Mouse (Mus musculus): ENCODE results near the gene Ecpas. TPM values are rescaled to one million over a fixed set of nuclear protein-coding genes. Genes with fewer than 3 reads are reported as not detected.

The Ecpas gene
- polyA plus RNA-seq, 1 experiment: 10.4 TPM

DNA sequence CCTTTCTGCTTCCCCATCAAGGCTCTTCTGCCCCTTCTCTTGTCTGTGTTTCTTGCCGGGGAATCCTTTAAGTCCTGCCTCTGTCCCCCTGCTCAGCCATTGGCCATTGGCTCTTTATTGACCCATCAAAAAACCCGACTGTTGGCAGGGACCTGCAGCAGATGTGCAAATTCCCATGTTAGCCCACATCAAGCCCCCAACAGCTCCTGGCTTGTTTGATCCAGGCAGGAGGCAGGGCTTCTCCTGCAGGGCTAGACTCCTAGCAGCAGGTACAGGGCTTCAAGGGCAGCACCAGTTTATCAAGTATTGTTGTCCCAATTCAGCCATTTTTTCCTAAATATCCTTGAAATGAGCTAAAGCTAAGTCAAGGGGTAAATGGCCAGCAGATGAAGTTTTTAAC lies 13.6 kb upstream of the Ecpas start:
- WGBS: 31% methylated on average over 2 of the region's 2 CpGs
- Histone ChIP-seq H3K27me3 (replicated peaks; ENCODE audit: control insufficient read depth, insufficient read depth, low read length) (no peaks in the 10 kb centered on the region), H3K4me3 (ENCODE audit: insufficient read depth, low read depth, low read length) (no peak overlapping the region), H3K27ac (ENCODE audit: insufficient read depth, low read depth, low read length) (no peak overlapping the region), H3K36me3 (ENCODE audit: control insufficient read depth, insufficient read depth, low read length) (no peaks in the 10 kb centered on the region), H3K4me1 (ENCODE audit: control insufficient read depth, insufficient read depth, low read length) (no peaks in the 10 kb centered on the region)
- no peak for TF ChIP-seq POLR2A (IDR thresholded peaks at IDR 0.05; ENCODE audit: low read depth, low read length)
- DNase-seq: no peak

DNA sequence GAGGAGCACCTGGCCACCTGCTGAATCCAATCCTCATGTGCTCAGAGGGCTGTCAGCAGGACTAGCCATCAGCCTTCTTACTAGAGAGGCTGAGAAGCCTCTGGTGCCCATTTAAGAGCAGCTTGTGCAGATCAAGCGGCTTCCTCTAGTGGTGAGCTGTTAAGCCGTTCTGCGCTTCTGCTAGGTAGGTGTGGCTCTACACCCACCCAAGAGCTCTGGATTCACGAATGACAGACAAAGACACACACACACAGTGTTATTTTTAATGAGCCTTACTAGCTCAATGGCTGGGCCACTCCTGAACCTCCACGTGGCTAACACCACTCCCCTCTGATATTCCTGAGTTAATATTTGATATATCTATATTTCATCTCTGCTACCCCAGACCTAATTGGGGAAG lies 13.1 kb upstream of the Ecpas start:
- TF ChIP-seq CTCF (conservative IDR thresholded peaks at IDR 0.05; ENCODE audit: insufficient read depth, insufficient read length, low read depth, low read length) (no peak), POLR2A (IDR thresholded peaks at IDR 0.05; ENCODE audit: low read depth, low read length) (no peak)

DNA sequence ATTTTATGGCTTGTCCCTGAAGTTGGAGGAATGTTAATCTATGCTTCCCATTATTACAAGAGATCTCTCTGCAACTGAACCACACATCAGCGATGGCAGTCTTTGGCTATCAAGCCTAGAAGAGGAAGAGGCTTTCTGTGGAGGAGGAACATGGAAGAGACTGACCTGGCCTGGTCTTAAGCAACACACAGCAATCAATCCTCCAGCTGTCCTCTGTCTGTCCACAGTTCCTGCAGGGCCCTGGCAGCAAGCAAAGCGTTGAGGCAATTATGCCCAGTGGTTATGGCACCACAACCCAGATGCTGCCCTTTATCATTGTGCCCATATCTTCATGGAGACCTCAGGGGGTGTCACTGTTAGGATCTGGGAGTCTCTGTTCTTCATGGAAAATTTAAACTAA lies 11.4 kb upstream of the Ecpas start:
- whole genome bisulfite sequencing: 75% methylated on average over 2 of the region's 2 CpGs
- TF ChIP-seq CTCF (conservative IDR thresholded peaks at IDR 0.05; ENCODE audit: insufficient read depth, insufficient read length, low read depth, low read length) (no peak), POLR2A (IDR thresholded peaks at IDR 0.05; ENCODE audit: low read depth, low read length) (no peak)
- Histone ChIP-seq H3K27me3 (replicated peaks; ENCODE audit: control insufficient read depth, insufficient read depth, low read length) (no peaks in the 10 kb centered on the region), H3K4me3 (ENCODE audit: insufficient read depth, low read depth, low read length) (no peak overlapping the region), H3K4me1 (ENCODE audit: control insufficient read depth, insufficient read depth, low read length) (no peaks in the 10 kb centered on the region), H3K27ac (ENCODE audit: insufficient read depth, low read depth, low read length) (no peak overlapping the region), H3K36me3 (ENCODE audit: control insufficient read depth, insufficient read depth, low read length) (no peaks in the 10 kb centered on the region)
- DNase-seq: no peak

More for the DNA sequence above, 13.1 kb upstream of the Ecpas start:
- no peak for DNase-seq
- Histone ChIP-seq H3K4me3 (ENCODE audit: insufficient read depth, low read depth, low read length) (no peak overlapping the region), H3K27ac (ENCODE audit: insufficient read depth, low read depth, low read length) (no peak overlapping the region), H3K4me1 (ENCODE audit: control insufficient read depth, insufficient read depth, low read length) (no peaks in the 10 kb centered on the region), H3K27me3 (replicated peaks; ENCODE audit: control insufficient read depth, insufficient read depth, low read length) (no peaks in the 10 kb centered on the region), H3K36me3 (ENCODE audit: control insufficient read depth, insufficient read depth, low read length) (no peaks in the 10 kb centered on the region)
- 46% methylated on average over 5 of the region's 5 CpGs for WGBS

DNA sequence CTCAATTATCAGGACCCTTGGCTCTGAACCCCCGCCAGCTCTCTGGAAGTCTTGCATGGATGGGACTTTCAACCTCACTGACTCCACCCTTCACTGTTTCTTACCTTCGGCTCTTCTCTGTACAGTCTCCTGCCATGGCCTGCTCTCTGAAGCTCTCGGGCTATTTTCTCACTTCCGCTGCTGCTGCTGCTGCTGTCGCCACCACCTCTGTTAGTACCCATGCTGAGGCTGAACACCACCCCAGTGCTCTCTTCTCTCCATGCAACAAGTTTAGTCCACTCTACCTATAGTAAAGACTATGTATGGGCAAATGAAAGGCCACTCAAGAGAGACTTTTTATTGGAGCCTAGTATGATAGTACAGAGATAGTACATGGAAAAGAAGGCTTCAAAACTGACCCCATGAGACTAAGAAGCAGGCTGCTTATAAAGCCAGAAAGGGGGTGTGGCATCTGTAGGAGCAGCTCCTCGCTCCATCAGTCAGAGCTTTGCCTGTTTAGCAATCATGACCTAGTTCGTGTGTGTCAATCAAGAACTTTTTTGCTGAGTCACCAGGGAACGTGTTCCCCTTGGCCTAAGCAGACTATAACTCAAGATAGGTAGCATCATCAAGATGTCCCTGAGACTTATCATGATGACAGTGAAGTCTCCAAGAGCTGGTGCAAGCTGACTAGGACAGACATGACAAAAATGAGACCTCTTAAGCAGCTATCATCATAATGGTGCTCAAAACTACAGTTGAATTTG lies 2.7 kb upstream of the Ecpas start:
- 72% methylated on average over 8 of the region's 8 CpGs for WGBS
- Histone ChIP-seq H3K4me3 (ENCODE audit: insufficient read depth, low read depth, low read length) (no peak overlapping the region), H3K4me1 (ENCODE audit: control insufficient read depth, insufficient read depth, low read length) (peaks cover 3% of the 10 kb centered on the region; the same call in 1 of the 2 replicates), H3K27ac (ENCODE audit: insufficient read depth, low read depth, low read length) (no peak overlapping the region), H3K27me3 (replicated peaks; ENCODE audit: control insufficient read depth, insufficient read depth, low read length) (no peaks in the 10 kb centered on the region; the same call in 1 of the 2 replicates), H3K36me3 (ENCODE audit: control insufficient read depth, insufficient read depth, low read length) (no peaks in the 10 kb centered on the region)
- peak; percentile 19 for DNase-seq
- TF ChIP-seq POLR2A (IDR thresholded peaks at IDR 0.05; ENCODE audit: low read depth, low read length): no peak
- TF ChIP-seq CTCF (conservative IDR thresholded peaks at IDR 0.05; ENCODE audit: insufficient read depth, insufficient read length, low read depth, low read length): no peak

DNA sequence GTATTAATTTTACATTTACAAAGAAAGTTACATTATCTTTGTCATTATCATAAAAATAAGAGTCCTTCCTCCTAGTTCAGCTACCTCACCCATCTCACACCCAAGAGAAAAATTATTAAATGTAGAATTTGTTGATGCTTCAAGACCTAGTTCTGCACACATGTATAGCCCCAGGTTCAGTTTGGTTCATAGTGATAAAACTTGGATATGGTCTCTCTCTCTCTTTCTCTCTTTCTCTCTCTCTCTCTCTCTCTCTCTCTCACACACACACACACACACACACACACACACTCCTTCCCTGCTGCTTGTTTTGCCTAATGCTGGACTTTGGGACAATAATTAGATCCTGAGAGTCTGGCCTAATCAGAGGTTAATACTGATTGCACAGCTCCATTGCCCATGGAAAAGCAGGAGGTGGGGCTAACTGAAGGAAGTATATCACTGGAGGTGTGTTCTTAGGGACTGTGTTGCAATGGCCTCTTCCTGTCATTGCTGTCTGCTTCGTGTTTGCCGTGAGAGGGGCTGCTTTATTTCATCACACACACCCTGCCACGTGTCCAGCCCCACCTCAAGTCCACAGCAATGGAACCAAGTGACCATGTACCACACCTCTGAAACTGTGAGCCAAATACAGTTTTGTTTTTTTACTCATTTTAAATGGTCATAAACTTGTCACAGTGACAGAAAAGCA lies 932 bp upstream of the Ecpas start:
- H3K36me3 ChIP-seq (ENCODE audit: control insufficient read depth, insufficient read depth, low read length): no peaks in the 10 kb centered on the region
- WGBS: 66% methylated on average over 3 of the region's 3 CpGs
- H3K4me1 ChIP-seq (ENCODE audit: control insufficient read depth, insufficient read depth, low read length): peaks cover 3% of the 10 kb centered on the region; the same call in 1 of the 2 replicates
- no peak overlapping the region for H3K27ac ChIP-seq (ENCODE audit: insufficient read depth, low read depth, low read length)
- no peak overlapping the region for H3K4me3 ChIP-seq (ENCODE audit: insufficient read depth, low read depth, low read length)
- no peak for TF ChIP-seq CTCF (conservative IDR thresholded peaks at IDR 0.05; ENCODE audit: insufficient read depth, insufficient read length, low read depth, low read length)
- no peak for TF ChIP-seq POLR2A (IDR thresholded peaks at IDR 0.05; ENCODE audit: low read depth, low read length)
- no peak for DNase-seq
- H3K27me3 ChIP-seq (replicated peaks; ENCODE audit: control insufficient read depth, insufficient read depth, low read length): no peaks in the 10 kb centered on the region

DNA sequence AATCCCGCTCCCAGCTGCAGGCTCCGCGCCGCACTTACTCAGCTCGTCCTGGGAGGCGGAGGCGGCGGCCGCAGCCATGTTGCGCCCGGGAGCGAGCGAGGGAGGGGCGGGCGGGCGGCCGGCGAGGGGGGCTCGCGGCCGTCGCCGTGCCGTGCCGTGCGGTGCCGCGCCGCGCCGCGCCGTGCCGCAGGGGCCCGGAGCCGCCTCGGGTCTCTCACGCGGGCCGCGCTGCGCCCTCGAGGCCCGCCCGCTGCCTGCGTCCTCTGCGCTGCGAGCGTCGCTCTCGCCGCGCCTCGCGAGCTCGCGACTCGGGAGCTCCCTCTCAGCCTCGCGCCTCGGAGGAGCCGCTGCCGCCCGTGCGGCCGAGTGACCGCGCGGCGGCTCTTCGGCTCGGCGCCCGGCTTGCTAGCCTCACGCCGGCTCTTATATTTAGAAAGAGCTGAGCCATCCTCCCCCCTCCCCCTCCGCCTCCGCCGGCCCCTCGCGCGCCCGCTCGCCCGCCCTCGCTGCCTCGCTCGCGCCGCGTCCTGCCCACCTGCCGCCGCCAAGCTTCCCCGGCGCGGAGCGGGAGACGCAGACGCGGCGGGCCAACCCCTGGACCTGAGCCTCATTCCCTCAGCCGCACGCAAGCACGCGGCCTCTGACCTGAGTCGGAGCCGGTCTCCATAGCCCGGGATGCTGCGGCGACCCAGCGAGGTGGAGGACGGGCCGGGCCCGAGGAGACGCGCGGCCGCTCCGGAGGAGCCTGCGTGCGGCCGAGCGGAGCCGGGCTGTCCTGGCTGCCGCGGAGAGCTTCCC lies 519 bp downstream of the Ecpas start:
- peaks cover 3% of the 10 kb centered on the region; the same call in 1 of the 2 replicates for H3K4me1 ChIP-seq (ENCODE audit: control insufficient read depth, insufficient read depth, low read length)
- H3K27ac ChIP-seq (ENCODE audit: insufficient read depth, low read depth, low read length): peak overlapping the region; percentile 78
- 1% methylated on average over 126 of the region's 126 CpGs for WGBS
- peak overlapping the region; percentile 68 for H3K4me3 ChIP-seq (ENCODE audit: insufficient read depth, low read depth, low read length)
- DNase-seq: peak; percentile 61
- no peaks in the 10 kb centered on the region for H3K36me3 ChIP-seq (ENCODE audit: control insufficient read depth, insufficient read depth, low read length)
- H3K27me3 ChIP-seq (replicated peaks; ENCODE audit: control insufficient read depth, insufficient read depth, low read length): no peaks in the 10 kb centered on the region
- TF ChIP-seq POLR2A (IDR thresholded peaks at IDR 0.05; ENCODE audit: low read depth, low read length) (no peak), CTCF (conservative IDR thresholded peaks at IDR 0.05; ENCODE audit: insufficient read depth, insufficient read length, low read depth, low read length) (no peak)

Measured in kidney, adult 2 months (tissue).